Mouse (Mus musculus): Measurements from ENCODE around the gene Dusp1. TPM values are rescaled to one million over a fixed set of nuclear protein-coding genes. Genes with fewer than 3 reads are reported as not detected.
A peak's percentile ranks its signal among the peaks of the same experiment; 100 is the strongest.

Gene Dusp1
- polyA plus RNA-seq, 1 experiment from 2014 or later, result 23.1 TPM

DNA sequence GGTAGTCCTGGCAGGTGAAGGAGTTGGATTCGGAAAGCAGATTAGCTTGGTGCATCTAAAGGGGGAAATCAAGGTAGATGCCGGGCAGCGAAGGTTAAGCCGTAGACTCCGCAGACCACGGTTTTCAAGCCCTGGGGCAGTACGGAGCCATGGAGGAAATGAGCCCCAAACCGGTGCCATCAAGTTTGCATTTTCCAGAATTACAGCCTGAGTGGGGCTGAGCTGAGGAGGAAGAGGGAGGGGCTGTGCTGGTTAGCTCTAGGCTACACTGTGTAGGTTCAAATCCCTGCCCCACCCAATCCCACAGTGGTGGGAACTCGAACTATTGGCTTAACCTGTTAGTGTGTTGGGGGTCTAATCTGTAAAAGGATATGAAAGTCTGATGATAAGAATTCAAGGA lies 97.4 kb downstream of the Dusp1 start:
- peak overlapping the region; percentile 22 for H3K27ac ChIP-seq
- 64% methylated on average over 9 of the region's 9 CpGs for WGBS
- H3K9ac ChIP-seq, result no peak overlapping the region
- H3K4me1 ChIP-seq, result peaks cover 13% of the 10 kb centered on the region
- ATAC-seq (replicated peaks; ENCODE audit: low FRiP score), result no peak
- H3K9me3 ChIP-seq (replicated peaks), result no peaks in the 10 kb centered on the region
- H3K27me3 ChIP-seq, result no peaks in the 10 kb centered on the region
- H3K4me3 ChIP-seq (replicated peaks), result no peak overlapping the region
- H3K4me2 ChIP-seq, result no peak overlapping the region
- no peaks in the 10 kb centered on the region for H3K36me3 ChIP-seq

GRCm38 (mm10) chr17:26463984-26464383 lies 97.9 kb downstream of the Dusp1 start:
- Histone ChIP-seq H3K9ac (no peak overlapping the region), H3K27me3 (no peaks in the 10 kb centered on the region), H3K36me3 (no peaks in the 10 kb centered on the region), H3K9me3 (replicated peaks) (no peaks in the 10 kb centered on the region), H3K27ac (0 out of 2 replicates have a peak overlapping the region, but pooled peaks have one; percentile 15), H3K4me2 (no peak overlapping the region), H3K4me1 (peaks cover 13% of the 10 kb centered on the region), H3K4me3 (replicated peaks) (no peak overlapping the region)
- 48% methylated on average over 4 of the region's 4 CpGs for WGBS
- no peak for ATAC-seq (replicated peaks; ENCODE audit: low FRiP score)

DNA sequence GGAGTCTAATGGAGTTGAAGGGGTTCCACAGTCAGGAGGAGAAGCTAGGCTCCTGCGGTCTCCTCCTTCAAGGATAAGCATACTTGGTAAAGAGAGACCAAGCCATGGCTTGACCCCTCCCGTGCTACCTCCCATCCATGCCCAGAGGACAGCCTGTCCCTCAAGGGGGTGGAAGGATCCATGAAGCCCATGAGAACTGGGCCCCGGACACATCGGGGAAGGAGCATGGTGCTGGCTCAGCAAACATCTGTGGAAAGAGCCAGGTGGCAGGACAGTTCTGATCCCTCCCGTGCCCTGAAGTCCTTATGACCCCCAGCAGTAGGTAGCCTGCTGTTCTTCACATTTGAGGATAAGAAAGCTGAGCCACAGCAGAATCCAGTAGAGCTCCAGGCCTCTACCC lies 98.5 kb downstream of the Dusp1 start:
- Histone ChIP-seq H3K4me3 (replicated peaks) (no peak overlapping the region), H3K27me3 (no peaks in the 10 kb centered on the region), H3K9ac (no peak overlapping the region), H3K4me1 (peaks cover 13% of the 10 kb centered on the region), H3K4me2 (no peak overlapping the region), H3K9me3 (replicated peaks) (no peaks in the 10 kb centered on the region), H3K36me3 (no peaks in the 10 kb centered on the region), H3K27ac (no peak overlapping the region)
- 81% methylated on average over 5 of the region's 5 CpGs for WGBS
- ATAC-seq (replicated peaks; ENCODE audit: low FRiP score), result no peak

- WGBS, result 25% methylated on average over 12 of the region's 12 CpGs
- Histone ChIP-seq H3K27ac (no peak overlapping the region), H3K4me2 (no peak overlapping the region), H3K36me3 (no peaks in the 10 kb centered on the region), H3K4me1 (peaks cover 20% of the 10 kb centered on the region), H3K9ac (no peak overlapping the region), H3K9me3 (replicated peaks) (no peaks in the 10 kb centered on the region), H3K27me3 (no peaks in the 10 kb centered on the region), H3K4me3 (replicated peaks) (no peak overlapping the region)
- no peak for ATAC-seq (replicated peaks; ENCODE audit: low FRiP score)
Measured at GRCm38 (mm10) chr17:26462634-26463170, 99.2 kb downstream of the Dusp1 start.

DNA sequence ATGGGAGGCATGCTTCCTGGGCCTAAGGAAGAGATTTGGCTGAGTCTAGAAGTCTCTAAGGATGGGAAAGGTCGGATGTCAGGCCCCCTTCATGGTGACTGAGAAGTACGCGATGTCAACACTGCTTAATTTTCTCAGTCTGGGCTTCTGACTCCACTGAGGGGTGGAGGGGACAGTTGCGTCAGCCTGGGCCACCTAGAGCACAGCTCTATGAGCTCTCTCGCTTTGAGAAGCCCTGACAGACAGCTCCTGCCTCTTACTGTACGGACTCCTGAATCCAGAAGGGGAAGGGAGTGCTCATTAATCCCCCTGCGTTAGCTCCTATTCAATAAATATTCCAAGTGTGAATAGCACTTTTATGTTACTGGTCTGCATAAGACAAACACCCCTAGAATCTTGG lies 103.9 kb downstream of the Dusp1 start:
- 53% methylated on average over 7 of the region's 7 CpGs for WGBS
- Histone ChIP-seq H3K4me1 (peaks cover 23% of the 10 kb centered on the region), H3K27ac (0 out of 2 replicates have a peak overlapping the region, but pooled peaks have one; percentile 28), H3K9me3 (replicated peaks) (no peaks in the 10 kb centered on the region), H3K27me3 (no peaks in the 10 kb centered on the region), H3K4me2 (no peak overlapping the region), H3K4me3 (replicated peaks) (no peak overlapping the region), H3K36me3 (no peaks in the 10 kb centered on the region), H3K9ac (no peak overlapping the region)
- 0 out of 2 replicates have a peak, but pooled peaks have one; percentile 2 for ATAC-seq (replicated peaks; ENCODE audit: low FRiP score)

DNA sequence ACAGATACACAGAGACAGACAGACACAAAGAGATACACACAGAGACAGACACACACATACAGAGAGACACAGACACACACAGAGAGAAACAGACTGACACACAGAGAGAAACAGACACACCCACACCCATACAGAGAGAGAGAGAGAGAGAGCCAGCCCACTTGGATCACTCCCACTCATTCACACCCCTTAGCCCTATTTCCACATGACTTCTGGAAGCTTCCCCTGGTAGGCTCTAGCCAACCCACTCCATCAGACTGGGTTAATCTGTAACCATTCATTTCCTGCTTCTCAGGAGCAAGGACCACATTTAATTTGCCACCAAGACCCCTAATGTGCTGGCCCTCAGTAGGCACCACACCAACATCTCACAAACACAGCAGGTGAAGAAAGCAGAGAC lies 104.4 kb downstream of the Dusp1 start:
- Histone ChIP-seq H3K4me1 (peaks cover 18% of the 10 kb centered on the region), H3K9me3 (replicated peaks) (no peaks in the 10 kb centered on the region), H3K9ac (no peak overlapping the region), H3K27ac (0 out of 2 replicates have a peak overlapping the region, but pooled peaks have one; percentile 28), H3K27me3 (no peaks in the 10 kb centered on the region), H3K36me3 (no peaks in the 10 kb centered on the region), H3K4me2 (no peak overlapping the region), H3K4me3 (replicated peaks) (no peak overlapping the region)
- peak; percentile 77; the same call in 1 of the 2 replicates for ATAC-seq (replicated peaks; ENCODE audit: low FRiP score)

Small RNA genes lying within 50 kb of the gene (microRNA-seq; reads per million reads assigned to microRNA genes)
- not detected for gene Gm22420

Other genes starting within 250 kb of the Dusp1 start
- 1.3 and 1.7 TPM in 2 replicates for gene Neurl1b, start 147.3 kb downstream of the Dusp1 start, polyA plus RNA-seq (2015; fragmentation: Nextera tagmentation; extraction: Ambion mirVana)
- gene Ergic1, start 639 bp downstream of the Dusp1 start, polyA plus RNA-seq (2015; fragmentation: Nextera tagmentation; extraction: Ambion mirVana), result 124 and 131 TPM in 2 replicates
- 211 and 224 TPM in 2 replicates for gene Atp6v0e, start 101.1 kb upstream of the Dusp1 start, polyA plus RNA-seq (2015; fragmentation: Nextera tagmentation; extraction: Ambion mirVana)
- gene Crebrf, start 153.5 kb upstream of the Dusp1 start, polyA plus RNA-seq (2015; fragmentation: Nextera tagmentation; extraction: Ambion mirVana), result 7.0 and 9.0 TPM in 2 replicates
- gene Bnip1, start 218.9 kb upstream of the Dusp1 start, polyA plus RNA-seq (2015; fragmentation: Nextera tagmentation; extraction: Ambion mirVana), result 51.3 and 52.3 TPM in 2 replicates

Measured in kidney, embryonic 15.5 days (tissue).